Comparison of ENCODE assay signal across 10 mouse cellular contexts in the genomic region with DNA sequence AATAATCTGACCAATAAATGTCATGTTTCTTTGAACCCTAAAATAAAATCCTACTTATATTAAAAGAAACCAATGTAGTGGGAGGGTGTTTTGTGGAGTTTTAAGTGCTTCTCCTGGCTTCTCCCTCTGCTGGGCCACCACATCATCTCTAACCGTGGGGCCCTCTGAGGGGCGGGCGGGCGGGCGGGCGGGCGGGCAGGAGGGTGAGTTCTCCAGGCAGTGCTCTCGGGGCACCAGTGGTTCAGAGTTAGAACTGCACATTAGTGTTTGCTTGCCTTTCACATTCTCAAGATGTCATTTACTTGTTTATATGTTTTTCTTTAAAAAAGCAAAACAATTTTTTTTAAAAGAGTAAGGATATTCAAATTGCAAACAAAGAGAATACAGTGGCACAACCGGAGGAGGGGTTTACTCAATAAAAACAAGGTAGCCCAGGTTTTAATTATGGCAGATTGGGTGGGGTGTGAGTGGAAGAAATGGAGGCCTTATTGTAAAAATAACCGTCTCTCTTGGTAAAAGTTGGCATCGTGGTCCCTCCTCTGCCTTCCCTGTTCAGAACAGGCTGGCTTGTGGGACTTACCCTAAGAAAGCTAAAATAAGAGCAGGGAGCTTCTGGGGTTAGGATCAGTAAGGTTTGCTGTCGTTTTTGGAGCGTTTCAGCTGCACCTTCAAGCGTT.
DNase-seq lines count a peak whose midpoint lies in the region; ATAC-seq and TF ChIP-seq lines count a peak whose summit lies in the region.
"Had no signal": no experiment of that assay in that cellular context is flagged by ENCODE, and none has a peak within 500 bp of the region (broad histone marks: within the 10 kb centered on the region; RNA-seq: fewer than 3 reads in every experiment).

No protein-coding gene starts in this region.

- peak overlapping the region; percentile 65 for H3K27ac ChIP-seq in left cerebral cortex, adult 2 months
- peak overlapping the region; percentile 72; the same call in 1 of the 2 replicates for H3K27ac ChIP-seq in hindbrain, postnatal 0 days
- H3K27ac ChIP-seq: embryonic facial prominence, embryonic 15.5 days; limb, embryonic 13.5 days had no signal

- H3K4me3 ChIP-seq in left cerebral cortex, adult 2 months: no peak overlapping the region
- no peak overlapping the region for H3K4me3 ChIP-seq in hindbrain, postnatal 0 days (ENCODE audit: low read length)
- H3K4me3 ChIP-seq: embryonic facial prominence, embryonic 15.5 days; limb, embryonic 13.5 days had no signal

- intact Hi-C loops in left cerebral cortex, adult 2 months (cut with DNase I): no loop called here
- intact Hi-C loops in left cerebral cortex, postnatal 4 days (cut with DNase I): no loop called here

- ATAC-seq in hindbrain, postnatal 0 days: peak; percentile 21; the same call in 1 of the 2 replicates
- no peak for ATAC-seq in erythroid progenitor cell, adult 5-6 weeks (replicated peaks; ENCODE audit: low FRiP score, poor library complexity, severe bottlenecking)

- H3K4me1 ChIP-seq in hindbrain, postnatal 0 days (ENCODE audit: insufficient read depth, low read length): no peaks in the 10 kb centered on the region; the same call in 1 of the 2 replicates
- H3K4me1 ChIP-seq: embryonic facial prominence, embryonic 15.5 days had no signal

- H3K4me2 ChIP-seq in hindbrain, postnatal 0 days (ENCODE audit: low read depth, low read length): no peak overlapping the region
- H3K4me2 ChIP-seq: embryonic facial prominence, embryonic 15.5 days; limb, embryonic 13.5 days had no signal

- 31% methylated on average over 14 of the region's 14 CpGs for WGBS in hindbrain, postnatal 0 days

- H3K27me3 ChIP-seq in hindbrain, postnatal 0 days (ENCODE audit: insufficient read depth, low read length): no peaks in the 10 kb centered on the region
- H3K27me3 ChIP-seq: embryonic facial prominence, embryonic 15.5 days; limb, embryonic 13.5 days had no signal

- TF ChIP-seq CTCF in left cerebral cortex, adult 2 months (IDR thresholded peaks at IDR 0.05): no peak; the same call in 1 of the 2 replicates
- TF ChIP-seq CTCF in hindbrain, postnatal 0 days (IDR thresholded peaks at IDR 0.05; ENCODE audit: low read depth): no peak

- H3K36me3 ChIP-seq in hindbrain, postnatal 0 days (ENCODE audit: insufficient read depth, low read length): peaks cover 1% of the 10 kb centered on the region; the same call in 1 of the 2 replicates
- H3K36me3 ChIP-seq: embryonic facial prominence, embryonic 15.5 days; limb, embryonic 13.5 days had no signal

- no peak overlapping the region for H3K9ac ChIP-seq in hindbrain, postnatal 0 days (replicated peaks; ENCODE audit: low read length)
- H3K9ac ChIP-seq: embryonic facial prominence, embryonic 15.5 days; limb, embryonic 13.5 days had no signal

- DNase-seq in embryo, embryonic 11 days: peak; percentile 27
- no peak for DNase-seq in embryo, embryonic 10 days (ENCODE audit: low spot score)
- DNase-seq in left cerebral cortex, adult 2 months (ENCODE audit: extremely low spot score in 1 of 2, low spot score in 2 of 2): no peak
- DNase-seq in left cerebral cortex, postnatal 4 days: no peak
- peak; percentile 26 for DNase-seq in hindbrain, postnatal 0 days (ENCODE audit: low spot score)
- DNase-seq in retina, embryonic 14.5 days (ENCODE audit: low spot score): peak; percentile 55
- no peak for DNase-seq in thymus, postnatal 4 days

- H3K9me3 ChIP-seq in hindbrain, postnatal 0 days (ENCODE audit: low read length): no peaks in the 10 kb centered on the region
- H3K9me3 ChIP-seq: embryonic facial prominence, embryonic 15.5 days; limb, embryonic 13.5 days had no signal

Comparison
In these comparisons a context has a peak if more than half of its experiments do, and no peak if none do; other contexts are left out.
1. DNase-seq: peak in embryo, embryonic 11 days (single experiment), hindbrain, postnatal 0 days (single experiment) and retina, embryonic 14.5 days (single experiment); none in embryo, embryonic 10 days (single experiment), left cerebral cortex, adult 2 months (0 of 2), left cerebral cortex, postnatal 4 days (single experiment) and thymus, postnatal 4 days (single experiment).